17 mouse cellular contexts compared by ENCODE assay signal in genomic region chr8:113975810-113976209, GRCm38 (mm10).
"Had no signal": no experiment of that assay in that cellular context is flagged by ENCODE, and none has a peak within 500 bp of the region (broad histone marks: within the 10 kb centered on the region; RNA-seq: fewer than 3 reads in every experiment).

No protein-coding gene starts in this region.

- H3K36me3 ChIP-seq: liver, embryonic 13.5 days; liver, embryonic 15.5 days; midbrain, embryonic 13.5 days; midbrain, embryonic 15.5 days; neural tube, embryonic 12.5 days; stomach, embryonic 15.5 days had no signal

- H3K27me3 ChIP-seq: liver, embryonic 13.5 days; liver, embryonic 15.5 days; megakaryocyte, embryonic 14.5 days; midbrain, embryonic 13.5 days; midbrain, embryonic 15.5 days; neural tube, embryonic 12.5 days; stomach, embryonic 15.5 days had no signal

- ATAC-seq: liver, postnatal 0 days; midbrain, embryonic 15.5 days had no signal

- H3K4me3 ChIP-seq: liver, embryonic 13.5 days; liver, embryonic 15.5 days; megakaryocyte, embryonic 14.5 days; midbrain, embryonic 13.5 days; midbrain, embryonic 15.5 days; neural tube, embryonic 12.5 days; stomach, embryonic 15.5 days had no signal

- H3K9me3 ChIP-seq: liver, embryonic 15.5 days; midbrain, embryonic 13.5 days; midbrain, embryonic 15.5 days; neural tube, embryonic 12.5 days; stomach, embryonic 15.5 days had no signal

- H3K27ac ChIP-seq: liver, embryonic 13.5 days; liver, embryonic 15.5 days; macrophage; midbrain, embryonic 13.5 days; midbrain, embryonic 15.5 days; neural tube, embryonic 12.5 days; stomach, embryonic 15.5 days had no signal

- DNase-seq: liver; liver, embryonic 13.5 days; liver, postnatal 0 days; lung, adult 2 months; right cerebral cortex, postnatal 14 days; thymus, adult 18-20 months; thymus, postnatal 14 days; thymus, postnatal 36 days had no signal

- H3K4me2 ChIP-seq: liver, embryonic 11.5 days; liver, embryonic 13.5 days; liver, embryonic 15.5 days; midbrain, embryonic 11.5 days; midbrain, embryonic 13.5 days; midbrain, embryonic 15.5 days; neural tube, embryonic 12.5 days; stomach, embryonic 15.5 days had no signal

- H3K9ac ChIP-seq: liver, embryonic 13.5 days; liver, embryonic 15.5 days; liver, postnatal 0 days; midbrain, embryonic 13.5 days; midbrain, embryonic 15.5 days; neural tube, embryonic 12.5 days; stomach, embryonic 15.5 days had no signal

- H3K4me1 ChIP-seq: liver, embryonic 13.5 days; liver, embryonic 15.5 days; megakaryocyte, embryonic 14.5 days; stomach, embryonic 15.5 days had no signal
